Mouse (Mus musculus) liver, embryonic 11.5 days (tissue): ENCODE results near the gene Pygb. TPM values are rescaled to one million over a fixed set of nuclear protein-coding genes. Genes with fewer than 3 reads are reported as not detected.

Experiments used
- ATAC-seq: fragments of 200-750 bp; cut with Nextera tagmentation; replicated peaks from 2 replicates; pipeline ENCODE4 v1.8.0; 2017; ENCODE audit warnings: moderate number of reproducible peaks, mild to moderate bottlenecking, moderate TSS enrichment, moderate library complexity; ENCODE audit not compliant: low FRiP score
- DNase-seq: peaks from one replicate; pipeline ENCODE4 v3.0.0-alpha.2; 2017; ENCODE audit warnings: low spot score
- H3K27ac ChIP-seq: fragments of 300-500 bp; sonication (generic); 2 replicates; pipeline ENCODE4 v1.5.1; 2014; ENCODE audit warnings: mild to moderate bottlenecking, low read depth, low read length, control low read depth
- H3K27me3 ChIP-seq: fragments of 300-500 bp; sonication (generic); replicated peaks from 2 replicates; pipeline ENCODE4 v1.6.1; 2014; ENCODE audit warnings: low read length, mixed read lengths; ENCODE audit not compliant: control insufficient read depth, insufficient read depth
- H3K36me3 ChIP-seq: fragments of 300-500 bp; sonication (generic); 2 replicates; pipeline ENCODE4 v1.6.1; 2014; ENCODE audit warnings: mild to moderate bottlenecking, low read length, moderate library complexity, mixed read lengths; ENCODE audit not compliant: control insufficient read depth, insufficient read depth
- H3K4me1 ChIP-seq: fragments of 300-500 bp; sonication (generic); replicated peaks from 2 replicates; pipeline ENCODE4 v1.6.1; 2014; ENCODE audit warnings: low read length, mixed read lengths; ENCODE audit not compliant: control insufficient read depth, insufficient read depth
- H3K4me2 ChIP-seq: fragments of 300-500 bp; sonication (generic); 2 replicates; pipeline ENCODE4 v1.6.1; 2014; ENCODE audit warnings: mild to moderate bottlenecking, control low read depth, moderate library complexity
- H3K4me3 ChIP-seq: fragments of 300-500 bp; sonication (generic); 2 replicates; pipeline ENCODE4 v1.5.1; 2014; ENCODE audit warnings: low read depth, low read length, control low read depth
- H3K9ac ChIP-seq: fragments of 300-500 bp; sonication (generic); 2 replicates; pipeline ENCODE4 v1.6.1; 2014; ENCODE audit warnings: low read depth, low read length, control low read depth
- H3K9me3 ChIP-seq: fragments of 300-500 bp; sonication (generic); 2 replicates; pipeline ENCODE4 v1.6.1; 2016; ENCODE audit warnings: low read length, inconsistent platforms, mixed read lengths; ENCODE audit not compliant: control insufficient read depth
- WGBS: fragments of 180-500 bp; shearing (Covaris S2); extraction: QIAGEN DNeasy Blood & Tissue Kit; methylation state at CpG from one replicate; pipeline ENCODE4 v1.1.7; 2014; 5-methylcytosine and 5-hydroxymethylcytosine counted together
- polyA plus RNA-seq: library from polyadenylated mRNA; unstranded; fragments of >200 nt; fragmentation: Nextera tagmentation; extraction: Ambion mirVana; gene quantifications from 2 replicates; pipeline ENCODE4 v1.2.1, GENCODE M21; 2014

Pygb gene
- polyA plus RNA-seq, 1 experiment from 2014 or later, result 35.7 TPM

- no peak overlapping the region for H3K9ac ChIP-seq
- H3K4me3 ChIP-seq, result no peak overlapping the region
- H3K27me3 ChIP-seq, result no peaks in the 10 kb centered on the region
- ATAC-seq (no peak), DNase-seq (no peak)
- H3K4me1 ChIP-seq, result no peaks in the 10 kb centered on the region; the same call in 1 of the 2 replicates
- no peaks in the 10 kb centered on the region for H3K9me3 ChIP-seq
- H3K36me3 ChIP-seq, result peaks cover 12% of the 10 kb centered on the region
- H3K4me2 ChIP-seq, result no peak overlapping the region
- 90% methylated on average over 3 of the region's 3 CpGs for WGBS
- H3K27ac ChIP-seq, result no peak overlapping the region
Observed at GRCm38 (mm10) chr2:150755016-150755415, 31.5 kb upstream of the Pygb start.

GRCm38 (mm10) chr2:150761476-150761875 lies 25.1 kb upstream of the Pygb start:
- H3K9ac ChIP-seq, result no peak overlapping the region
- no peaks in the 10 kb centered on the region for H3K27me3 ChIP-seq
- no peak overlapping the region for H3K27ac ChIP-seq
- H3K4me3 ChIP-seq, result no peak overlapping the region
- ATAC-seq, result no peak
- peaks cover 21% of the 10 kb centered on the region for H3K36me3 ChIP-seq
- H3K4me2 ChIP-seq, result no peak overlapping the region
- no peaks in the 10 kb centered on the region for H3K9me3 ChIP-seq
- H3K4me1 ChIP-seq, result no peaks in the 10 kb centered on the region
- WGBS, result 84% methylated on average over 7 of the region's 7 CpGs
- no peak for DNase-seq

GRCm38 (mm10) chr2:150765619-150766018 lies 20.9 kb upstream of the Pygb start:
- H3K4me1 ChIP-seq, result no peaks in the 10 kb centered on the region
- no peak for DNase-seq
- H3K27me3 ChIP-seq, result no peaks in the 10 kb centered on the region
- H3K36me3 ChIP-seq, result peaks cover 12% of the 10 kb centered on the region
- no peaks in the 10 kb centered on the region for H3K9me3 ChIP-seq
- no peak overlapping the region for H3K9ac ChIP-seq
- H3K4me3 ChIP-seq, result no peak overlapping the region
- H3K4me2 ChIP-seq, result no peak overlapping the region
- H3K27ac ChIP-seq, result no peak overlapping the region
- ATAC-seq, result no peak
- WGBS, result 77% methylated on average over 2 of the region's 2 CpGs

- WGBS, result 74% methylated on average over 4 of the region's 4 CpGs
- Histone ChIP-seq H3K27me3 (no peaks in the 10 kb centered on the region), H3K4me2 (no peak overlapping the region), H3K9me3 (no peaks in the 10 kb centered on the region), H3K36me3 (peaks cover 13% of the 10 kb centered on the region; the same call in 1 of the 2 replicates), H3K4me3 (no peak overlapping the region), H3K4me1 (no peaks in the 10 kb centered on the region), H3K9ac (no peak overlapping the region), H3K27ac (no peak overlapping the region)
- no peak for DNase-seq
- no peak for ATAC-seq
Observed at GRCm38 (mm10) chr2:150766083-150766862, 20.3 kb upstream of the Pygb start.

GRCm38 (mm10) chr2:150768678-150769077 lies 17.9 kb upstream of the Pygb start:
- Histone ChIP-seq H3K36me3 (peaks cover 9% of the 10 kb centered on the region; the same call in 1 of the 2 replicates), H3K27ac (no peak overlapping the region), H3K9ac (no peak overlapping the region), H3K27me3 (no peaks in the 10 kb centered on the region), H3K4me2 (no peak overlapping the region), H3K9me3 (no peaks in the 10 kb centered on the region), H3K4me1 (no peaks in the 10 kb centered on the region), H3K4me3 (no peak overlapping the region)
- ATAC-seq, result no peak; the same call in 1 of the 2 replicates
- WGBS, result 67% methylated on average over 1 of the region's 1 CpGs
- DNase-seq, result no peak

GRCm38 (mm10) chr2:150770747-150771146 lies 15.8 kb upstream of the Pygb start:
- no peak overlapping the region for H3K9ac ChIP-seq
- 92% methylated on average over 1 of the region's 1 CpGs for WGBS
- no peaks in the 10 kb centered on the region for H3K27me3 ChIP-seq
- no peak overlapping the region for H3K4me3 ChIP-seq
- H3K4me2 ChIP-seq, result no peak overlapping the region
- no peaks in the 10 kb centered on the region for H3K9me3 ChIP-seq
- H3K36me3 ChIP-seq, result peaks cover 9% of the 10 kb centered on the region; the same call in 1 of the 2 replicates
- DNase-seq (no peak), ATAC-seq (no peak)
- peaks cover 2% of the 10 kb centered on the region for H3K4me1 ChIP-seq
- no peak overlapping the region for H3K27ac ChIP-seq

GRCm38 (mm10) chr2:150771169-150771568 lies 15.4 kb upstream of the Pygb start:
- no peak for DNase-seq
- Histone ChIP-seq H3K9ac (no peak overlapping the region), H3K4me2 (no peak overlapping the region), H3K27ac (no peak overlapping the region), H3K4me1 (peaks cover 4% of the 10 kb centered on the region), H3K36me3 (peaks cover 9% of the 10 kb centered on the region; the same call in 1 of the 2 replicates), H3K9me3 (no peaks in the 10 kb centered on the region), H3K27me3 (no peaks in the 10 kb centered on the region), H3K4me3 (no peak overlapping the region)
- 79% methylated on average over 6 of the region's 6 CpGs for WGBS
- ATAC-seq, result no peak

GRCm38 (mm10) chr2:150771996-150772395 lies 14.5 kb upstream of the Pygb start:
- no peak overlapping the region for H3K4me2 ChIP-seq

More at GRCm38 (mm10) chr2:150771996-150772395, 14.5 kb upstream of the Pygb start:
- ATAC-seq (peak; percentile 6; the same call in 1 of the 2 replicates), DNase-seq (no peak)
- no peak overlapping the region for H3K9ac ChIP-seq
- no peak overlapping the region for H3K4me3 ChIP-seq
- no peaks in the 10 kb centered on the region for H3K9me3 ChIP-seq
- no peaks in the 10 kb centered on the region for H3K27me3 ChIP-seq
- WGBS, result 85% methylated on average over 8 of the region's 8 CpGs
- H3K4me1 ChIP-seq, result peaks cover 4% of the 10 kb centered on the region
- no peak overlapping the region for H3K27ac ChIP-seq
- peaks cover 5% of the 10 kb centered on the region; the same call in 1 of the 2 replicates for H3K36me3 ChIP-seq
